Mouse (Mus musculus) megakaryocyte, embryonic 14.5 days (primary cell): ENCODE results near the gene Pdlim5. TPM values are rescaled to one million over a fixed set of nuclear protein-coding genes. Genes with fewer than 3 reads are reported as not detected.
"Not testable (repeated sequence)": the region's sequence is repeated elsewhere in the genome, so short reads cannot be mapped to it uniquely, and the experiment has no call there.

Experiments used
- H3K27me3 ChIP-seq: replicated peaks from 2 replicates; pipeline ENCODE3; 2012; ENCODE audit warnings: inconsistent platforms
- H3K36me3 ChIP-seq: replicated peaks from 2 replicates; pipeline ENCODE3; 2012; ENCODE audit warnings: low read length, inconsistent platforms, mixed read lengths
- H3K4me1 ChIP-seq: 2 replicates; pipeline ENCODE4 v1.6.1; 2012; ENCODE audit warnings: inconsistent platforms
- H3K4me3 ChIP-seq: replicated peaks from 2 replicates; pipeline ENCODE3; 2012; ENCODE audit warnings: moderate library complexity, mild to moderate bottlenecking, inconsistent platforms
- H3K9me3 ChIP-seq: 2 replicates; pipeline ENCODE4 v1.6.1; 2012; ENCODE audit warnings: inconsistent platforms
- FLI1 ChIP-seq: IDR thresholded peaks from 2 replicates; pipeline ENCODE4 v1.6.1; 2012; ENCODE audit warnings: low read length, inconsistent platforms, mixed read lengths
- GATA1 ChIP-seq: IDR thresholded peaks from 3 replicates; pipeline ENCODE4 v1.6.1; 2012; ENCODE audit warnings: mixed read lengths, low read length, inconsistent platforms, borderline replicate concordance
- polyA plus RNA-seq: library from polyadenylated mRNA; stranded (reverse); fragments of >175 nt; gene quantifications from 2 replicates; pipeline ENCODE4 v1.2.3, GENCODE M21; 2012; ENCODE audit warnings: low replicate concordance; ENCODE audit not compliant: insufficient read depth

The Pdlim5 gene
- polyA plus RNA-seq, 1 experiment: 57.1 TPM

GRCm38 (mm10) chr3:142212821-142213220 is 182.7 kb downstream of the Pdlim5 start:
- TF ChIP-seq GATA1 (no peak), FLI1 (no peak)
- no peaks in the 10 kb centered on the region for H3K4me1 ChIP-seq
- H3K27me3 ChIP-seq: no peaks in the 10 kb centered on the region
- no peak overlapping the region for H3K4me3 ChIP-seq
- H3K9me3 ChIP-seq: peaks cover 8% of the 10 kb centered on the region; the same call in 1 of the 2 replicates
- no peaks in the 10 kb centered on the region for H3K36me3 ChIP-seq

GRCm38 (mm10) chr3:142212186-142212585 is 183.3 kb downstream of the Pdlim5 start:
- no peaks in the 10 kb centered on the region for H3K36me3 ChIP-seq
- no peaks in the 10 kb centered on the region for H3K27me3 ChIP-seq
- H3K4me1 ChIP-seq: no peaks in the 10 kb centered on the region
- TF ChIP-seq GATA1 (no peak), FLI1 (no peak)
- H3K9me3 ChIP-seq: peaks cover 8% of the 10 kb centered on the region; the same call in 1 of the 2 replicates
- no peak overlapping the region for H3K4me3 ChIP-seq

- H3K9me3 ChIP-seq: peaks cover 8% of the 10 kb centered on the region; the same call in 1 of the 2 replicates
- H3K27me3 ChIP-seq: no peaks in the 10 kb centered on the region
- TF ChIP-seq FLI1 (no peak), GATA1 (no peak)
- no peaks in the 10 kb centered on the region for H3K36me3 ChIP-seq
- H3K4me1 ChIP-seq: no peaks in the 10 kb centered on the region
- no peak overlapping the region for H3K4me3 ChIP-seq
Measured at GRCm38 (mm10) chr3:142209981-142210380, 185.5 kb downstream of the Pdlim5 start.

GRCm38 (mm10) chr3:142209057-142209456 is 186.4 kb downstream of the Pdlim5 start:
- no peaks in the 10 kb centered on the region for H3K27me3 ChIP-seq
- H3K9me3 ChIP-seq: peaks cover 8% of the 10 kb centered on the region; the same call in 1 of the 2 replicates
- H3K36me3 ChIP-seq: no peaks in the 10 kb centered on the region
- H3K4me3 ChIP-seq: no peak overlapping the region
- no peaks in the 10 kb centered on the region for H3K4me1 ChIP-seq
- no peak for TF ChIP-seq FLI1
- TF ChIP-seq GATA1: no peak

GRCm38 (mm10) chr3:142207488-142207887 is 188.0 kb downstream of the Pdlim5 start:
- no peak for TF ChIP-seq FLI1
- no peak for TF ChIP-seq GATA1
- no peaks in the 10 kb centered on the region for H3K27me3 ChIP-seq
- peaks cover 8% of the 10 kb centered on the region; the same call in 1 of the 2 replicates for H3K9me3 ChIP-seq
- no peaks in the 10 kb centered on the region for H3K36me3 ChIP-seq
- H3K4me3 ChIP-seq: no peak overlapping the region
- H3K4me1 ChIP-seq: no peaks in the 10 kb centered on the region

GRCm38 (mm10) chr3:142206316-142206715 is 189.2 kb downstream of the Pdlim5 start:
- no peaks in the 10 kb centered on the region for H3K36me3 ChIP-seq
- no peak overlapping the region for H3K4me3 ChIP-seq
- H3K9me3 ChIP-seq: peaks cover 8% of the 10 kb centered on the region; the same call in 1 of the 2 replicates
- H3K4me1 ChIP-seq: no peaks in the 10 kb centered on the region
- H3K27me3 ChIP-seq: no peaks in the 10 kb centered on the region
- TF ChIP-seq GATA1: no peak
- no peak for TF ChIP-seq FLI1

- Histone ChIP-seq H3K4me3 (no peak overlapping the region), H3K36me3 (no peaks in the 10 kb centered on the region), H3K4me1 (no peaks in the 10 kb centered on the region), H3K27me3 (no peaks in the 10 kb centered on the region), H3K9me3 (peaks cover 15% of the 10 kb centered on the region)
- TF ChIP-seq FLI1: no peak
- TF ChIP-seq GATA1: no peak
Measured at GRCm38 (mm10) chr3:142196142-142196541, 199.4 kb downstream of the Pdlim5 start.

- not testable (repeated sequence) for H3K4me1 ChIP-seq, H3K27me3 ChIP-seq, H3K9me3 ChIP-seq, H3K36me3 ChIP-seq, H3K4me3 ChIP-seq
Measured at GRCm38 (mm10) chr3:142191627-142192026, 203.9 kb downstream of the Pdlim5 start.

Other genes starting within 250 kb of the Pdlim5 start
- gene Bmpr1b, start 226.3 kb downstream of the Pdlim5 start, polyA plus RNA-seq: not detected in 2 replicates
- 0.45 TPM in 1 of 2 replicates, not detected in the other for gene Gbp5, start 98.3 kb upstream of the Pdlim5 start, polyA plus RNA-seq
- 0.82 TPM in 1 of 2 replicates, not detected in the other for gene Gbp7, start 134.6 kb upstream of the Pdlim5 start, polyA plus RNA-seq
- gene Gbp3, start 164.3 kb upstream of the Pdlim5 start, polyA plus RNA-seq: 0.26 TPM in 1 of 2 replicates, not detected in the other
- gene Gbp2b, start 199.2 kb upstream of the Pdlim5 start, polyA plus RNA-seq: not detected in 2 replicates
- gene Gbp2, start 224.9 kb upstream of the Pdlim5 start, polyA plus RNA-seq: 0.55 TPM in 1 of 2 replicates, not detected in the other